Mouse (Mus musculus) ES-Bruce4 (cell line): ENCODE data around the gene Ctsk.

Experiments
- CTCF ChIP-seq: IDR thresholded peaks from one replicate; pipeline ENCODE4 v1.8.1; 2011; ENCODE audit warnings: low read depth, low read length
- POLR2A ChIP-seq: IDR thresholded peaks from one replicate; pipeline ENCODE4 v1.8.1; 2011; ENCODE audit warnings: low read length; ENCODE audit not compliant: insufficient read depth

DNA sequence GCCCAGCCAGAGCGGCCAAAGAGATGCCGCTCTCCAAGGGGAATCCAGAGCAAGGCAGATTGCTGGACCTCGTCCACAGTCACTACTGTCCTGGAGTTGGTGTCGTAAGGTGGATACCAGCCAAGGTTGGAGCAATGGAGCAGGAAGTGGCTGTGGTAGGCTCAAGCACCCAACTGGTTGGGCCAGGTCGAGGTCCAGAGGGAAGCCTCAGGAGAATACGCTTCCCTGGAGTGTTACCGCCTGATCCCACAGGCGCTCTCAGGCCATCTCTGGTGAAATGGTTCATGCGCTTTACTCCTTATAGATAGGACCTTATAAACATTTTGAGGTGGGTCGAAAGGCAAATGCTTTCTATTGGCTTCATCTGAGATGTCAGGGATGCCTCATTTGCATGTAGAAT is 39.9 kb downstream of the Ctsk start:
- TF ChIP-seq POLR2A (no peak), CTCF (no peak)
